Mouse (Mus musculus) spleen, adult 2 months (tissue): ENCODE results near the gene AL732309.1.

Experiments
- CTCF ChIP-seq: fragments of 200-500 bp; IDR thresholded peaks from 2 replicates; pipeline ENCODE4 v1.5.1; 2011; ENCODE audit warnings: mild to moderate bottlenecking, inconsistent platforms; ENCODE audit not compliant: insufficient read depth, insufficient read length, insufficient replicate concordance; ENCODE audit errors: extremely low read depth
- POLR2A ChIP-seq: fragments of 200-500 bp; IDR thresholded peaks from 2 replicates; pipeline ENCODE4 v1.6.1; 2011; ENCODE audit warnings: low read depth, low read length, inconsistent platforms

- TF ChIP-seq POLR2A (no peak), CTCF (no peak)
These were observed 20.6 kb upstream of the AL732309.1 start for GRCm38 (mm10) chr2:25267241-25267640.
